Mouse (Mus musculus) C2C12 (cell line): ENCODE data around the gene Slc25a33. TPM values are rescaled to one million over a fixed set of nuclear protein-coding genes. Genes with fewer than 3 reads are reported as not detected.
A peak's percentile ranks its signal among the peaks of the same experiment; 100 is the strongest.
"Not testable (repeated sequence)": the region's sequence is repeated elsewhere in the genome, so short reads cannot be mapped to it uniquely, and the experiment has no call there.

Experiments used
- H3K27me3 ChIP-seq: one replicate; pipeline ENCODE4 v1.6.1; 2011; ENCODE audit not compliant: control insufficient read depth, insufficient read depth, insufficient read length
- H3K36me3 ChIP-seq: one replicate; pipeline ENCODE4 v1.6.1; 2011; ENCODE audit not compliant: control insufficient read depth, insufficient read depth
- H3K4me3 ChIP-seq: one replicate; pipeline ENCODE4 v1.5.1; 2011; ENCODE audit warnings: mild to moderate bottlenecking, control low read depth; ENCODE audit not compliant: poor library complexity, insufficient read depth, severe bottlenecking
- H3K79me2 ChIP-seq: one replicate; pipeline ENCODE4 v1.6.1; 2011; ENCODE audit not compliant: control insufficient read depth, insufficient read depth
- H3K79me3 ChIP-seq: one replicate; pipeline ENCODE4 v1.6.1; 2011; ENCODE audit warnings: low read depth, control low read depth
- H3ac ChIP-seq: one replicate; pipeline ENCODE3; 2011; ENCODE audit warnings: low read depth; ENCODE audit not compliant: control insufficient read depth, insufficient read length
- CEBPB ChIP-seq: IDR thresholded peaks from one replicate; pipeline ENCODE4 v1.6.1; 2011; ENCODE audit warnings: low read depth, mild to moderate bottlenecking, control low read depth, moderate library complexity
- CTCF ChIP-seq: IDR thresholded peaks from one replicate; pipeline ENCODE4 v1.5.1; 2011; ENCODE audit not compliant: control insufficient read depth, insufficient read depth, insufficient read length
- FOSL1 ChIP-seq: IDR thresholded peaks from one replicate; pipeline ENCODE4 v1.8.0; 2011; ENCODE audit warnings: mild to moderate bottlenecking, low read length; ENCODE audit not compliant: poor library complexity, insufficient read depth, severe bottlenecking
- MAX ChIP-seq: IDR thresholded peaks from one replicate; pipeline ENCODE4 v1.6.1; 2011; ENCODE audit warnings: mild to moderate bottlenecking, control low read depth
- MYOD1 ChIP-seq: IDR thresholded peaks from one replicate; pipeline ENCODE4 v1.6.1; 2011; ENCODE audit warnings: low read depth; ENCODE audit not compliant: control insufficient read depth, insufficient read length
- MYOG ChIP-seq: IDR thresholded peaks from one replicate; pipeline ENCODE4 v1.6.1; 2011; ENCODE audit not compliant: control insufficient read depth, insufficient read length; ENCODE audit errors: extremely low read depth
- USF1 ChIP-seq: IDR thresholded peaks from one replicate; pipeline ENCODE4 v1.6.1; 2011; ENCODE audit warnings: low read depth, mild to moderate bottlenecking, control low read depth, moderate library complexity
- polyA plus RNA-seq: library from polyadenylated mRNA; unstranded; fragments of >200 nt; fragmentation: generic; extraction: Trizol; gene quantifications from one replicate; pipeline ENCODE4 v1.2.1, GENCODE M21; 2012; ENCODE audit warnings: missing spikeins

Slc25a33 gene
- polyA plus RNA-seq, 1 experiment, result 10.2 TPM

GRCm38 (mm10) chr4:149759517-149759916 is 14.6 kb downstream of the Slc25a33 start:
- no peaks in the 10 kb centered on the region for H3K27me3 ChIP-seq
- TF ChIP-seq MAX (no peak), MYOG (no peak), CTCF (no peak), MYOD1 (no peak), FOSL1 (no peak), USF1 (no peak), CEBPB (no peak)
- no peaks in the 10 kb centered on the region for H3K79me2 ChIP-seq
- no peak overlapping the region for H3K4me3 ChIP-seq
- H3ac ChIP-seq, result no peak overlapping the region
- no peaks in the 10 kb centered on the region for H3K79me3 ChIP-seq
- peaks cover 21% of the 10 kb centered on the region for H3K36me3 ChIP-seq

- Histone ChIP-seq H3K79me2 (no peaks in the 10 kb centered on the region), H3ac (no peak overlapping the region), H3K36me3 (peaks cover 26% of the 10 kb centered on the region), H3K4me3 (no peak overlapping the region), H3K27me3 (no peaks in the 10 kb centered on the region), H3K79me3 (no peaks in the 10 kb centered on the region)
- TF ChIP-seq FOSL1, result no peak
- TF ChIP-seq CEBPB, result no peak
- no peak for TF ChIP-seq CTCF
- TF ChIP-seq USF1, result no peak
- TF ChIP-seq MYOD1, result no peak
- TF ChIP-seq MAX, result no peak
- TF ChIP-seq MYOG, result no peak
These were observed 15.7 kb downstream of the Slc25a33 start for GRCm38 (mm10) chr4:149758423-149758822.

GRCm38 (mm10) chr4:149756546-149756945 is 17.5 kb downstream of the Slc25a33 start:
- not testable (repeated sequence) for H3ac ChIP-seq, H3K27me3 ChIP-seq, H3K79me3 ChIP-seq, H3K79me2 ChIP-seq, H3K4me3 ChIP-seq
- peaks cover 29% of the 10 kb centered on the region for H3K36me3 ChIP-seq

- Histone ChIP-seq H3K27me3 (no peaks in the 10 kb centered on the region), H3K79me3 (no peaks in the 10 kb centered on the region), H3K79me2 (no peaks in the 10 kb centered on the region), H3K4me3 (no peak overlapping the region), H3K36me3 (peaks cover 22% of the 10 kb centered on the region), H3ac (no peak overlapping the region)
- TF ChIP-seq MAX (no peak), MYOD1 (no peak), CEBPB (no peak), CTCF (no peak), USF1 (no peak), MYOG (no peak), FOSL1 (no peak)
These were observed 21.2 kb downstream of the Slc25a33 start for GRCm38 (mm10) chr4:149752836-149753235.

GRCm38 (mm10) chr4:149752124-149752799 is 21.8 kb downstream of the Slc25a33 start:
- Histone ChIP-seq H3K79me2 (no peaks in the 10 kb centered on the region), H3K79me3 (no peaks in the 10 kb centered on the region), H3ac (no peak overlapping the region), H3K27me3 (no peaks in the 10 kb centered on the region), H3K36me3 (peaks cover 19% of the 10 kb centered on the region), H3K4me3 (no peak overlapping the region)
- TF ChIP-seq MYOG, result no peak
- TF ChIP-seq CTCF, result peak; percentile 80
- no peak for TF ChIP-seq USF1

GRCm38 (mm10) chr4:149750671-149751070 is 23.4 kb downstream of the Slc25a33 start:
- peaks cover 16% of the 10 kb centered on the region for H3K36me3 ChIP-seq
- no peaks in the 10 kb centered on the region for H3K27me3 ChIP-seq
- TF ChIP-seq CEBPB (no peak), MYOG (no peak), MAX (no peak), USF1 (no peak), CTCF (no peak), MYOD1 (no peak), FOSL1 (no peak)
- no peaks in the 10 kb centered on the region for H3K79me2 ChIP-seq
- no peak overlapping the region for H3K4me3 ChIP-seq
- H3ac ChIP-seq, result no peak overlapping the region
- no peaks in the 10 kb centered on the region for H3K79me3 ChIP-seq

GRCm38 (mm10) chr4:149749663-149750015 is 24.4 kb downstream of the Slc25a33 start:
- H3K79me2 ChIP-seq, H3K4me3 ChIP-seq, H3ac ChIP-seq, H3K27me3 ChIP-seq, H3K79me3 ChIP-seq: not testable (repeated sequence)
- peaks cover 20% of the 10 kb centered on the region for H3K36me3 ChIP-seq
